Mouse (Mus musculus) gastrocnemius, adult 18-20 months (tissue): ENCODE results near the gene Zfp318. TPM values are rescaled to one million over a fixed set of nuclear protein-coding genes. Genes with fewer than 3 reads are reported as not detected.

Experiments used
- DNase-seq: peaks from one replicate; pipeline ENCODE4 v3.0.0; 2021; ENCODE audit warnings: low spot score
- long read RNA-seq, 2 experiments: library from polyadenylated mRNA; stranded (forward); transcript quantifications; one replicate each; pipeline ENCODE4 v2.0.0; 2021
- total RNA-seq, 2 experiments: library from RNA; stranded (reverse); gene quantifications; 2 replicates each; pipeline ENCODE4 v1.2.3; 2021

The Zfp318 gene
- 10 to 100 TPM; 14.0 to 15.5 TPM for total RNA-seq
- long read RNA-seq, experiment 1, partial matches to known transcripts = 0 of 1 reads
- long read RNA-seq, experiment 1, other reads (novel, unspliced or antisense) = 0 of 1 reads
- long read RNA-seq, experiment 2, partial matches to known transcripts = 2 of 8 reads
- long read RNA-seq, experiment 2, other reads (novel, unspliced or antisense) = 3 of 8 reads

DNA sequence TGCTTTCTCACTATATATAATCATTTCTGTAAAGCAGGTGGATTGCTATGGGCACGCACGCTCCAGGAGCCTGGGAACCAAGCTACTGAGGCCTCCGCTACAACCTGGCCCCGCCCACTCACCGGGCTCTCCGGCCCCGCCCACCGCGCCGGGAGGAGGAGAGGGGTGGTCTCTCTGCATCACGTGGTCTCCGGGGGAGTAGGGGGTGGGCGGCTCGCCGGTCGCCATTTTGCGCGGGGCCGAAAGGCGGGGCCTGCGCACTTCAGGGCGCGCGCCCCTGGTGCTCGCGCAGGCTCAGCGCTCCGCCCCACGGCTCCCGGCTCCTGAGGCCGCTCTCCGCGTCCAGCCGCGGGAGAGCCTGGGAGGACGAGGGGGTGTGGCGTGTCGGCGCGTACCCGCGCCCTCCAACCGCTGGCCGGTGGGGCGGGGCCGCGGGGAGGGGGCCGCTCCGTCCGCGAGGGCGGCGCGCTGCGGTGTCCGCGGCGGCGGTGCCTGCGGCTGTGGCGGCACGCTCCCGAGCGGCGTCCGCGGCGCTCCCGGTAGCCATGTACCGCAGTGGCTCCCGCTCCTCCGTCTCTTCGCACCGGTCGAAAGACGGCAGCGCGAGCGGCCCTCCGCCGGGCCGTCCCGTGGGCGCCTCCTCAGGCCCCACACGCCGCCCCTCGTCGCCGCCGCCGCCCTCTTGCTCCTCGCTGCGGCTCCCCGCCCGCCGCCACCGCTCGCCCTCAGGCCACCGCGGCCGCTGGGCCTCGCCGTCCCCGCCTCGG lies at the start of gene Zfp318:
Zfp318 (plus strand) TSS at position 438 of the 767 bp plus-strand sequence.
- peak; percentile 98 for DNase-seq

DNA sequence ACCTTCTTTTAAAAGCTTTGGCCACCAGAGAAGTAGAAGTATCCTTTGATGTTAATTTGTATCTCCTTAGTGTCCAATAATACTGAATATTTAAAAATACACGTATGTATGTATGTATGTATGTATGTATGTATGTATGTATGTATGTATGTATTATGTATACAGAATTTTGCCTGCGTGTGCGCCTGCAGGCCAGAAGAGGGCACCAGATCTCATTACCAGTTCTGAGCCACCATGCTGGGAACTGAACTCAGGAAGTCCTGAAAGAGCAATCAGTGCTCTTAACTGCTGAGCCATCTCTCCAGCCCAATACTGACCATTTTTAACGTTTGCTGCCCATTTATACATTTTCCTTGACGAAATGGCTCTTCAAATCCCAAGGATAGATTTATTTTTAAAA lies 47.1 kb upstream of the Zfp318 start:
- no peak for DNase-seq

DNA sequence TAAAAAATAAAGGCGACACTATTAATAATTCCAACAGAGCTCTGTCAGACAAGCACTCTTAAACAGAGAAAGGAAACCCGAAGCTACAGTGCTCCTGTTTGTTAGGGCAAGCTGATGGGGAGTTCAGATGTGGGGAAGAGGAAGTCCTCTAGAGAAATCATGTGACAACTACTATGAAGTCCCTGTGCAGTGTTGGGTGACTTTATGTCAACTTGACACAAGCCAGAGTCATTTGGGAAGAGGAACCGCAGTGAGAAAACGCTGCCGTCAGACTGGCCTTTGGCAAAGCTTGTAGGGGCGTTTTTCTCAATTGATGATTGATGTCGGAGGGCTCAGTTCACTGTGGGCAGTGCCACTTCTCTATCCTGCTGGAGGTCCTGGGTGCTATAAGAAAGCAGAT lies 42.3 kb upstream of the Zfp318 start:
- no peak for DNase-seq

DNA sequence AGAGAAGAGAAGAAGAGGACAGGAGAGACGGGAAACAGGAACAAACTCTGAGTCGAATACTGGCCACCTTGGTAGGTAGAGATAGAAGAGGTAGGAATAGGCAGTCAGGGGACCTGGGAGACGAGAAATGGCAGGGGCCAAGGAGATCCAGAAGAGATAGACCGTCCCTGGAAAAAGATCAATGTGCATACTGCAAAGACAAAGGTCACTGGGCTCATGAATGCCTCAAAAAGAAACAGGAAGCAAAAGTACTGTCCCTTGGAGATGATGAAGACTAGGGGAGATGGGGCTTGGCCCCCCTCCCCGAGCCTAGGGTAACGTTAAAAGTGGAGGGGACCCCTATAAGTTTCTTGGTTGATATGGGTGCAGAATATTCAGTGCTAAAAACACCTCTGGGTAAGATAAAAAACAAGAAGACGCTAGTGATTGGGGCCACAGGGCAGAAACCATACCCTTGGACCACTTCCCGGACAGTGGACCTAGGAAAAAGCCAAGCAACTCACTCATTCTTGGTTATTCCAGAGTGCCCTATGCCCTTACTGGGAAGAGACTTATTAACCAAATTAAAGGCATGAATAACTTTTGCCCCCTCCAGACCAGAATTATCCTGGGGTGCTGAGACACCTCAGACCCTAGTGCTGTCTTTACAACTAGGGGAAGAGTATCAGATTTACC lies 32.4 kb upstream of the Zfp318 start:
- DNase-seq = no peak

DNA sequence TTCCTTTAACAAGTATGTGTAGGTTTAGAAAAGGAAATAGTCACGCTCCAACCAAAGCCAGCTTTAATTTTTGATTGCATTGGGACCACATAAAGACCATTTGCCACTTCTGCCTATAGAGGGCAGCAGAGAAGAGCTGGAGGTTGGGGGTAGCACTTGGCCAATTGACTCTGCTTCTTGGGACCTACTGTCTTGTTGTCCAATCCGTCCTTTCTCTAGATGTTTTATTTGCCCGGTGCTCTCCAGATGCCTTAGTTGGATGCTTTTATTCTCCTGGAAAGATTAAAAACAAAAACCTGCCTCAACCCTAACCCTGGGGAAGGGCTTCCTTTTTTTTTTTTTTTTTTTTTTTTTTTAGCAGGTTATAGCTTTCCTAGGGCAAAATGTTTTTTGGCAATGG lies 11.7 kb upstream of the Zfp318 start:
- DNase-seq = peak; percentile 52

DNA sequence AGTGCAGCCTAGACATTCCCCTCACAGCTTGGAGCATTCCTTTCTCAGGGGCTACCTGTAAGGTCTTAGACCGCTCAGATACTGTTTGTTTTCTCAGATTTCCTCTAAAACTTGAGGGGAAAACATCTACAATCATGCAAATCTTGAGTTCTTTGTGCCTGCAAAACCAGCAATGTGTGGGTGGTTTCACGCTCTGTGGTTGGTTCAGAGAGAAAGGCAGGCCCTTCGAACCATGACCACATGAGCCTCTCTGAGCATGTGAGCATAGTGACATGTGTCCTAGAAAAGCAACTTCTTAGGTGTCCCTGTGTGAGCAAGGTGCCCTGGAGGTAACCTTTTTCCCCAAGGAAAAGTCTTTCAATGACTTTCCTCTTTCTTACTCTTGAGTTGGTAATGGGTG lies 5.0 kb upstream of the Zfp318 start:
- DNase-seq = no peak

DNA sequence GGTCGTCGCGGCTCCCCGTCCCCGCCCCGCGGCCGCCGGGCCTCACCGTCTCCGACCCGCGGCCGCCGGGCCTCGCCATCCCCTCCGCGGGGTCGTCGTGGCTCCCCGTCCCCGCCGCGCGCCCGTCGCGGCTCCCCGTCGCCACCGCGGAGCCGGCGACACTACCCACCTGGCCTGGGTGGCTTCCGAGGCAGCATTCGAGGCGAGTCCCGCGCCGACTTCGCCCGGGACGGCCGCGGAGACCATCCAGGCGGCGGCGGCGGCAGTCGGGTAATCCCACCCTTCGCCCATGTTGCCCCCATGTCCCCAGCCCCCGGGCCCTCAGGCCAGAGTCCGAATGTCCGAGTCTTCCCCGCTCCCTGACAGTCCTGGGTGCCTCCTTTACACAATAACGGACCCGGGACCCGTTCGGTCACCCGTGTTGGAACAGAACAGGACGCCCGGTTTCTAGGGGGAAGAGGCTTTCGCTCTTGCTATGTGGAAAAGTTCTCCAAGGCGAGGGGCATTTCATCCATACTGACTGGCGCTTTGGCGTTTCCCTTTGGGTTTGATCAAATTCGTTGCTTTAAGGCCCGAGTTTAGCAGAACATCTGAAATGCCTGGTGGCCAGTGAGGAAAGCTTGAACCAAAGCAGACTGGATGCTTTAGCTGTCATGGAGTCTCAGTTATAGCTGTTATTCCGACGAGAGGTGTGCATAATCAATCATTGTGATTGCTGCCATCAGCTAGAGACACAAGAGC lies 700 bp downstream of the Zfp318 start:
- DNase-seq = peak; percentile 19

DNA sequence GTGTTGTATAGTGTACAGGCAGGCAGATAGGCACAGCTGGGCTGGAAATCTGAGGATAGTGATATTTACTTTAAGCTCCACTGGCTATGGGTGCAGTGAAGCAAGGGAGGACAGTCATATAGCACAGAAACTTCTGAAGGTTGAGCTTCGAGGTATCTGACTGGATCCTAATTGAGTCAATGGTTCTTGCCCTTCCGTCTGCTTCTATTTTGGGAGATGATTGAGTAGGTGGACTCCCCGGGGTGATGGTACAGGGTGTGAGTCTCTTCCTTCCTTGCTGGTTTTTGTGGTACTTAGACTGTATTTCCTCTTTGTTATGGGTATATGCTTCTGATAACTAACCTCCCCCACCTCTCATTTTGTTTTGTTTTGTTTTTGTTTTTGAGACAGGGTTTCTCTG lies 4.7 kb downstream of the Zfp318 start:
- no peak for DNase-seq

DNA sequence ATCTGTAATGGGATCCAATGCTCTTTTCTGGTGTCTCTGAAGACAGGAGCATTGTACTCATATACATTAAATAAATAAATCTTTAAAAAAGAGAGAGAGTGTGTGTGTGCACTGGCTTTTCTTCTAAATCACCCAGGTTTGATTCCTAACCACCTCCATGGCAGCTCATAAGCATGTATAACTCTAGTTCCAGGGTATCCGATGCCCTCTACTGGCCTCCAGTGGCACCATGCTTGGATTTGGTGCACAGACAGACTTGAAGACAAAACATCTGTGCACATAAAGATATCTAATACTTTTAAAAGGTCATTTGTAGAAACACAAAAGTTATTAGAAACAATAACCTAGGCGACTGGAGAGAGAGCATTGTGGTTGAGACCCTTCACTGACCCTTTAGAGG lies 9.5 kb downstream of the Zfp318 start:
- DNase-seq = peak; percentile 27

DNA sequence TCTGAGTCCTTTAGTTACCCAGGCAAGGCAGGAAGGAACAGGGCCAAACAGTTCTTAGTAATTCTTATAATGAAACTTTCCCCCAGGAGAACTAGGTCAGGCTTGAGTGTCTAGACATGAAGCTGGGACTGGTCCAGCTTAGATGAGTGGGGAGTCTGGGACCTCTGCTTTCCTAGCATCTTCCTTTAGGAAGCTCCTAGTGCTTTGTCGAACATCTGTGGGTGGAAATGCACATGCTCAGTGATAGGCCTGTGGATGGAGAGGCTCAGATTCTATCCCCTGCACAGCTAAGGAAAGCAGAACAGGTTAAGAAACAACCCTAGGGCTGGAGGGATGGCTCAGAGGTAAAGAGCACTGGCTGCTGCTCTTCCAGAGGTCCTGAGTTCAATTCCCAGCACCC lies 11.1 kb downstream of the Zfp318 start:
- DNase-seq = no peak

DNA sequence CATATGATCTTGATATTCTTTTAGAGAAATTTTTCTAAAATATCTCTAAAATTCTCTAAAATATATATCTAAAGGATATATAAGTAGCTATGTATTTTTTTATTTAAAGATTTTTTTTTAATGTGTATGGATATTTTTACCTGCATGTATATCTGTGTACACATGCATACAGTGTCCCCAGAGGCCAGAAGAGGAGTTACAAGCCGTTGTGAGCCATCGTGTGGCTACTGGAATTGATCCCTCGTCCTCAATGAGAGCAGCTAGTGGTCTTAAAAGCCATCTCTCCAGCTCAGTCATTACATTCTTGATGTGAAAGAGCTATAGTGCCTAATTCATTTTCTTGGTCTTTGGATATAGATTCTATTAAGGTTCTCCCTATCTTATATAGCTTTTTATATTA lies 24.9 kb downstream of the Zfp318 start:
- DNase-seq = no peak

DNA sequence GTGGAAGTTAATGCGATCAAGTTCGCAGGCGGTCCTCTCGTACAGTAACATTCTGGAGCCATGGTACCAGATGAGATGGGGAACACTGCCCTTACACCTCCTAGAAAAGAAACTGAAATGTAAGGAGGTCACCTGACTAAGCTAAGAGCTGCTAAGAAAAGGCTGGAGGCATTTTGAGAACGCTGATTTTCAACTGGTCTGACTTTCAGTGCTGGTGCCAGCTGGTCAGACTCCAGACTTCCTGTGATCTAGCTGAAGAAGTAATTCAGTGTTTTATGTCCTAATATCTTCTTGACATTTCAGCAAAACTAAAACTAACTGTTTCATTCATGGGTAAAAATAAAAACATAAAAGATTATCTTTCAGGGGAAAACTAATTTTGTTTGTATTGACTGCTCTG lies 35.1 kb downstream of the Zfp318 start:
- DNase-seq = no peak

DNA sequence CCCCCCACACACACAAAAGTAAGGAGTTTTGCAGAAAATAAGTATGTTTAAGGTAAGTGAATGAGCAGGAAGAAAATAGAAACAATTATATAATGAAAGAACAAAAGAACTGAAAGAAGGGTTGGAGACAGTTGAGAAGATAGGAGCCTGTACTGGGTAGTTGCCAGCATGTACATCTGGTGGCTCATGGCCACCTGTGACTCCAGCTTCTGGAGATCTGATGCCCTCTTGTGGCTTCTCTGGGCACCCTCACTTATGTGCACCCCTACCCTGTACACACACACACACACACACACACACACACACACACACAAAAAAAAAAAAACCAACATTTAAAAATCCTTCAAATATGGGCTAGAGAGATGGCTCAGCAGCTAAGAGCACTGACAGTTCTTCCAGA lies 36.2 kb downstream of the Zfp318 start:
- DNase-seq = no peak

DNA sequence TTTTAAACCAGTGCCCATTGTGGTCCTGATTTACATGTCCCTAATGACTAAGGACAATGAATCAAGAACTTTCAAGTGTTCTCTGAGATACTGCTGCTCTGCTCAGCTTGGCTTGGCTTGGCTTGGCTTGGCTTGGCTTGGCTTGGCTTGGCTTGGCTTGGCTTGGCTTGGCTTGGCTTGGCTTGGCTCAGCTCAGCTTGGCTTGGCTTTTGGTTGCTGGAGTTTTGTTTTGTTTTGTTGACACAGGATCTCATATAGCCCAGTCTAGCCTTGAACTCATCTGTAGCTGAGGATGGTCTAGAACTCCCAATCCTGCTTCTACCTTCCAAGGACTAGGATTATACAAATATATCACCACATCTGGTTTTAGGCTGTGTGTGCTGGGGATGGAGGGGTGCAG lies 43.0 kb downstream of the Zfp318 start:
- no peak for DNase-seq

DNA sequence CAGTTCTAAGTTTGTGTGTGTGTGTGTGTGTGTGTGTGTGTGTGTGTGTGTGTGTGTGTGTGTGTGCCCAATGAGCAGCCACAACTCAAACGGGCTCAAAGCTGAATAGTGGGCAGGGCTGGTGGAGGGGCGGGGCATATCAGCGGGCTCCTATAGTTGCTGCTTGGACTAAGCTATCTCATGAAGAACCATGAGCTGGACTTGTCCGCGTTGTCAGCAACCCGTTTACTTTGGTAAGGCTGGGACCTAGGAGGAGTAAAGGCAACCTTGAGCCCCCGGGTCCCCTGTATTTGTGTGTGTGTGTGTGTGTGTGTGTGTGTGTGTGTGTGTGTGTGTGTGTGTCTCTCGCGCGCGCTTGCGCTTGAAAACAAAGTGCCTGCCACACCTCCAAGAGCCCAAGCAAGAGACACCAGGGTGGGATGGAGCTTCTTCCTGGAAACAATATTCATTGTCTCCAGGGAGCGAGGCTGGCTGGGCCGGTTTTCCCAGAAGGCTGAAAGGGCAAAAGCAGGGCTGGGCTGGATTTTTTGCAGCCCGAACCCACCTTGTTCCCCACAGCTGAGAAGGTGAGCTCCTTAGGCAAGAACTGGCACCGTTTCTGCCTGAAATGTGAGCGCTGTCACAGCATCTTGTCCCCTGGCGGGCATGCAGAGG lies 45.4 kb downstream of the Zfp318 start, which contains the start of gene Crip3:
Crip3 (plus strand) TSS at position 166 of the 654 bp plus-strand sequence.
- DNase-seq = no peak

DNA sequence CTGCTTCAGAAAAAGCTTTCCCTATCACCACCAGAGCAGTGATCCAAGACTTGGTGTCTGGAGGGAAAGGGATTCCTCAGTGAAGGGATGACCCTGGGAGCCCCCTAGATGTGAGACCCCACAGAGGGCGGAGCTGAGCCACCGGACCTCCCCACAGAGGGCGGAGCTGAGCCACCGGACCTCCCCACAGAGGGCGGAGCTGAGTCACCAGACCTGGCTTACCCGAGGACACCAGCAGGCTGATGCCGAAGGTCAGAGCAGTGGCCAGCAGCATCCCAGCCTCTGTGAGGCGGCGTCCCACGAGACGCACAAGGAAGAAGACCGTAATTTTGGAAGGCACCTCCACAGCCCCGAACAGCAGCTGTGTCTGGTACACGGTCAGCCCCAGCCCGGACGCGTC lies 50.1 kb downstream of the Zfp318 start:
- DNase-seq = peak; percentile 26

DNA sequence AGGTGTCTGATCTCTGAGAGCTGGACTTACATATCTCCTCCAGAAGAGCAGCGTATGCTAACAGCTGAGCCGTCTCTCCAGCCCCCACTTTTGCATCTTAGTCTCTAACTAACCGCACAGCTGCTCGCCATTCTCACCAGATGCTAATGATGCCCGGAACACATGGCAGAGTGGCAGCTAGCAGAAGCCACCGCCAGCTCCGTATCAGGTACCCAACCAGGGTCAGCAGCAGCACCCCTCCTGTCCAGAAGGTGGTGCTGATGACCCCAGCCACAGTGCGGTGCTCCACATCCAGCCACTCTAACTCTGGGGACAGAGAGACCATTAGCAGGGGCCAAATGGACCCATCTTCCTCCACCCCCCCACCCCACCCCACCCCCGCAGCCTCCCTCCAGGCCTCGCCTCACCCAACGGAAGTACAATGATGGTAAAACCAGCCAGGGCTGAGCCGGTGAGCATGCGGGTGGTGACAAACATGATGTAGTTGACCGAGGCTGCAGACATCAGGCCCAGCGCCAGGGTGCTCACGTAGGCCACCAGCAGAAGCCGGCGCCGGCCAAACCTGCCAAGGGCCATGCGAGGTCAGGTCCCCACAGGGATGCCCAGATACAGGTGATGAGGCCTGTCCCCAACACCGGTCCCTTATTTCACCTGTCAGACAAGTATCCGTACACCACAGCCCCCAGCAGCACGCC lies 53.3 kb downstream of the Zfp318 start:
- peak; percentile 28 for DNase-seq

DNA sequence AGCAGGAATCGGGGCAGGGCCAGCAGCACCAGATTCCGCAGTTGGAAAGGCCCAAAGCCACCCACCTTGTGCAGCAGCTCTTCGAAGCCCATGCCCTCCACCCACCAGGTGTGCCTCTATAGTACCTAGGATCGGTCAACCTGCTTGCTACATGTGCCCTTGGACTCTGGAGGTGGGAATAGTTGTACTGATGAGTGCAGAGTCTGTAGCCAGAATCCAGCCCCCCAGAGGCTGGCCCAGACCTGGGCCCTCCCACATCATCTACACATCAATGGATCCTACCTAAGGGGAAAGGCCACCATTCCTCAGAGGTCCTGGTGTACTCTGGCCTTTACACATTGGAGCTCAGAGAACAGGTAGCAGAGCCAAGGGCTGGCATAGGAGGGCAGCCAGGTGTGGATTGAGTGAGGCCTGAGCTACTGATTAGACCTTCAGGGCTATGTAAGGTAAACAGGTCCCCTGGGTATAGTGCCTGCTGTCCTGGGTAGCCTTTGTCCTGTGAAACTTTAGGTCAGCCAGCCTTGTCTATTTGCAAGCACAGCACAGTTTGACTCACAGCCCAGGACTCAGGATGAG lies 54.9 kb downstream of the Zfp318 start, which contains the start of gene Slc22a7:
Slc22a7 (minus strand) TSS at position 160 of the 576 bp plus-strand sequence.
- no peak for DNase-seq

DNA sequence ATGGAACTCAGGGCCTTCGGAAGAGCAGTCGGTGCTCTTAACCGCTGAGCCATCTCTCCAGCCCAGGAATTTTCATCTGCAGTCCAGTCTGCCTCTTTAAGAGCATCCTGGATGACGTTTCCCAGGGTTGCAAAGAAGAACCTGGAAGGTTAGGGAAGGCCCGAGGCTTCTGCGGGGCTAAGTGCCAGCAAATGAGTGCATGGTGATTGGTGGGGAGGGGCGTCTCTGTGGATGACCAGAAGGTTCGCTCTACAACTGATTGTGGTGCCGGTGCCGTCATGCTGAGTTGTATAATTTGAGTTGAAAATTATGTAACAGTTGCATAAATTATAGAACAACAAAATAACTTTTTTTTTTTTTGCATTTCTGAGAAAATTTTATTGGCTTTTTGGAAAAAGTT lies 55.6 kb downstream of the Zfp318 start:
- DNase-seq = no peak

DNA sequence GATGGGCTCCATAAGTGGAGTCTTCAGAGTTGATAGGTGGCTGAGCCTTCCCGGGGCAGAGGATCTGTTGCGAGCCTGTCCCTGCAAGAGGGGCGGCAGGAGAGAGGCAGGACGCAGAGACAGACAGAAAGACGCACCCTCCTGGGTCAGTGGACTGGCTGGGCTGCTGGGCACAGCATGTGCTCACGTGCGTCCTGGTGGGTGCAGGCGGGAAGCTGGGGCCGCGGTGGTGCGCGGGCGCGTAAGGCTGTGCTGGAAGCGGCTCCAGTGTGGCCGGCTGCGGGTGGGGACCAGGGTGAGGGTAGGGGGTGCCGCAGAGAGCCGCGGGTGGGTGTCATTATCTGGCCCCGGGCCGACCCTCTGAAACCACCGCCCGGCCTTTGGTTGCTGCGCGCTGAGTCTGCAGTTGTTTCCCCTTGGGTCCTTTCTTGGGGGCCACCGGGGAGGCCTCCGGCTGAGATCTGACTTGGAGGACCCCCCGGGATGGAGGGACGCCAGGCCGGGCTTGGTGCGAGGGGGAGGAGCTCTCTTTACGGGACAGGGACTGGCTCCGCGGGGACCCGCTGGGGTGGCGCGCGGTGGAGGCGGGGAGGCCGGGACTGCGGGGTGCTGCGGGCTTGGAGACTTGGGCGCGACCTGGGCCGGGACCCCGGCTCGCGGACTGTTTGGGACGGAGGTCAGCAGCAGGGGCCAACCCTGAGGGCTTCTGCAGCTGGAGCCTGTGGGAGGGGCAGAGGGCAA lies 61.5 kb downstream of the Zfp318 start:
- no peak for DNase-seq
